ENCODE assay signal across 14 mouse cellular contexts in genomic region chr8:107669608-107670007, GRCm38 (mm10).
"Had no signal": no experiment of that assay in that cellular context is flagged by ENCODE, and none has a peak within 500 bp of the region (broad histone marks: within the 10 kb centered on the region; RNA-seq: fewer than 3 reads in every experiment).

No protein-coding gene starts in this region.

- H3K4me1 ChIP-seq: kidney, embryonic 15.5 days; liver, embryonic 13.5 days had no signal

- DNase-seq: kidney, postnatal 10 days; kidney, postnatal 36 days; layer of hippocampus, postnatal 36 days; liver, embryonic 13.5 days; lung, adult 2 months; lung, postnatal 14 days; lung, postnatal 4 days; thymus, adult 2 months; thymus, postnatal 14 days; thymus, postnatal 4 days had no signal

- H3K27me3 ChIP-seq: kidney, embryonic 15.5 days; liver, embryonic 13.5 days; midbrain, embryonic 13.5 days had no signal

- H3K4me3 ChIP-seq: kidney, embryonic 15.5 days; left cerebral cortex, adult 2 months; liver, embryonic 13.5 days; midbrain, embryonic 13.5 days had no signal

- H3K36me3 ChIP-seq: kidney, embryonic 15.5 days; liver, embryonic 13.5 days; midbrain, embryonic 13.5 days had no signal

- H3K9me3 ChIP-seq: kidney, embryonic 15.5 days; liver, embryonic 13.5 days; midbrain, embryonic 13.5 days had no signal

- H3K27ac ChIP-seq: kidney, embryonic 15.5 days; left cerebral cortex, adult 2 months; liver, embryonic 13.5 days; midbrain, embryonic 13.5 days; stomach, postnatal 0 days had no signal
